Mouse (Mus musculus) spleen, adult 18-20 months (tissue): ENCODE measurements around the gene Pnmal1.
A peak's percentile ranks its signal among the peaks of the same experiment; 100 is the strongest.

Experiments
- DNase-seq, 2 experiments: peaks; one replicate each; pipeline ENCODE4 v3.0.0; 2022; ENCODE audit warnings: mixed read lengths in 2 of 2

Gene Pnmal1

GRCm38 (mm10) chr7:16924037-16924834, 35.2 kb upstream of the Pnmal1 start, which contains the start of gene Calm3:
Calm3 (minus strand) TSS chr7:16924114.
- peak; percentile 98 to 99 for DNase-seq

- DNase-seq, result no peak
Measured at GRCm38 (mm10) chr7:16928341-16928740, 31.1 kb upstream of the Pnmal1 start.

- DNase-seq, result peak in 1 of 2 experiments; percentile 68
Measured at GRCm38 (mm10) chr7:16930850-16931249, 28.6 kb upstream of the Pnmal1 start.

- DNase-seq, result peak; percentile 41 to 78
Measured at GRCm38 (mm10) chr7:16931968-16932627, 27.4 kb upstream of the Pnmal1 start.

GRCm38 (mm10) chr7:16932704-16933577, 26.5 kb upstream of the Pnmal1 start:
- peak in 1 of 2 experiments; percentile 57 for DNase-seq

- DNase-seq, result no peak
Measured at GRCm38 (mm10) chr7:16937312-16937711, 22.2 kb upstream of the Pnmal1 start.

- no peak for DNase-seq
Measured at GRCm38 (mm10) chr7:16938117-16938791, 21.2 kb upstream of the Pnmal1 start.

- DNase-seq, result no peak
Measured at GRCm38 (mm10) chr7:16940292-16940691, 19.2 kb upstream of the Pnmal1 start.

GRCm38 (mm10) chr7:16942861-16943260, 16.6 kb upstream of the Pnmal1 start:
- DNase-seq, result no peak

GRCm38 (mm10) chr7:16944061-16944807, 15.2 kb upstream of the Pnmal1 start, which contains the start of gene Pnmal2:
Pnmal2 (plus strand) TSS chr7:16944682.
- peak; percentile 40 to 54 for DNase-seq

- peak in 1 of 2 experiments; percentile 13 for DNase-seq
Measured at GRCm38 (mm10) chr7:16944808-16945315, 14.6 kb upstream of the Pnmal1 start.

- DNase-seq, result no peak
Measured at GRCm38 (mm10) chr7:16945419-16945818, 14.1 kb upstream of the Pnmal1 start.

- DNase-seq, result no peak
Measured at GRCm38 (mm10) chr7:16946441-16947348, 12.8 kb upstream of the Pnmal1 start.

GRCm38 (mm10) chr7:16947349-16947895, 12.1 kb upstream of the Pnmal1 start:
- DNase-seq, result no peak

GRCm38 (mm10) chr7:16947959-16948361, 11.5 kb upstream of the Pnmal1 start:
- DNase-seq, result no peak

- no peak for DNase-seq
Measured at GRCm38 (mm10) chr7:16948923-16949458, 10.5 kb upstream of the Pnmal1 start.

GRCm38 (mm10) chr7:16949908-16950841, 9.3 kb upstream of the Pnmal1 start:
- peak; percentile 32 to 71 for DNase-seq

- peak; percentile 49 to 71 for DNase-seq
Measured at GRCm38 (mm10) chr7:16950861-16951635, 8.4 kb upstream of the Pnmal1 start.
